Mouse (Mus musculus) ES-Bruce4 (cell line): ENCODE results near the gene Cspg5. TPM values are rescaled to one million over a fixed set of nuclear protein-coding genes. Genes with fewer than 3 reads are reported as not detected.

Experiments used
- H3K27ac ChIP-seq: 2 replicates; pipeline ENCODE4 v1.5.1; 2012; ENCODE audit warnings: low read length, inconsistent platforms; ENCODE audit not compliant: insufficient read depth
- H3K27me3 ChIP-seq: 2 replicates; pipeline ENCODE4 v1.6.1; 2012; ENCODE audit warnings: mild to moderate bottlenecking, low read length, inconsistent platforms; ENCODE audit not compliant: control insufficient read depth, poor library complexity, insufficient read depth, severe bottlenecking
- H3K36me3 ChIP-seq: 2 replicates; pipeline ENCODE4 v1.6.1; 2012; ENCODE audit warnings: inconsistent platforms, mild to moderate bottlenecking, low read length, moderate library complexity; ENCODE audit not compliant: control insufficient read depth, poor library complexity, insufficient read depth, severe bottlenecking
- H3K4me1 ChIP-seq: one replicate; pipeline ENCODE4 v1.8.1; 2011; ENCODE audit warnings: low read length; ENCODE audit not compliant: control insufficient read depth, insufficient read depth
- H3K4me3 ChIP-seq: 2 replicates; pipeline ENCODE4 v1.5.1; 2011; ENCODE audit warnings: low read depth, mild to moderate bottlenecking, low read length
- H3K9ac ChIP-seq: 2 replicates; pipeline ENCODE4 v1.6.1; 2012; ENCODE audit warnings: low read depth, mild to moderate bottlenecking, inconsistent platforms; ENCODE audit not compliant: poor library complexity, severe bottlenecking
- H3K9me3 ChIP-seq: replicated peaks from 2 replicates; pipeline ENCODE4 v1.6.1; 2012; ENCODE audit warnings: mild to moderate bottlenecking, low read length, inconsistent platforms; ENCODE audit not compliant: control insufficient read depth, poor library complexity, insufficient read depth, severe bottlenecking
- CTCF ChIP-seq: IDR thresholded peaks from one replicate; pipeline ENCODE4 v1.8.1; 2011; ENCODE audit warnings: low read depth, low read length
- EP300 ChIP-seq: IDR thresholded peaks from 2 replicates; pipeline ENCODE4 v1.6.1; 2011; ENCODE audit warnings: low read depth, low read length; ENCODE audit not compliant: insufficient read depth
- POLR2A ChIP-seq: IDR thresholded peaks from one replicate; pipeline ENCODE4 v1.8.1; 2011; ENCODE audit warnings: low read length; ENCODE audit not compliant: insufficient read depth
- polyA plus RNA-seq: library from polyadenylated mRNA; stranded (reverse); fragments of >200 nt; gene quantifications from 2 replicates; pipeline ENCODE4 v1.2.4, GENCODE M21; 2011; ENCODE audit warnings: low read depth; ENCODE audit not compliant: missing spikeins, insufficient read depth, insufficient read length

Cspg5 gene
- 1.0 and 1.2 TPM in 2 replicates for polyA plus RNA-seq

DNA sequence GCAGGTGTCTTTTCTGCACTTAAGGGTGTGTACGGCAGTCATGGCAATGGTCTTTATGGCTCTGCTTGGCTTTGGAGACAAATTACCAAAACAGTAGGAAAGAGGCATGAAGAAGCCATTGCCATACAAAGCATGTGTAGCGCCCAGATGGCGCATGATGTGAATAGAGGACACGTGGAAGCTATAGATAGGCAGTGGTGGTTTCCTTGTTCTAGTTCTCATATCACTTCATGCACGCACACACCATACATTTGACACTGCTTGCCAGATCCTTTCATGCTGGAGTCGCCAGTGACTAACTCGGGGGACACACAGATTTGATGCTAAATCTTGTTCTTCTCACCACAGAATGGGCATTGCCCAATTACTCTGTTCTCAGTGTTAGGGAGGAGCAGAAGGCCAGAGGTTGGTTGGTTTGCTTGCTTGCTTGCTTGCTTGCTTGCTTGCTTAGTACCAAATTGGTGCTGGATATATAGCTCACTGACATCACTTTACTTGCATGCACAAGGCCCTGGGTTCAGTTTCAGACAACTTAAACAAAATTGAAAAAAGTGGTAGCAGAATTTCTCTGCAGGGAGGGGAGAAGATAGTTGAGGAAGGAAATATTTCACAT, at the start of gene Cspg5:
TSS of gene Cspg5 (plus strand) at position 563 of the 613 bp plus-strand sequence.
- no peak within 1 kb of the TSS for H3K27ac ChIP-seq
- H3K4me1 ChIP-seq = no peaks in the 10 kb centered on the region
- no peaks in the 10 kb centered on the region for H3K9me3 ChIP-seq
- H3K27me3 ChIP-seq = 0 out of 2 replicates have a peak, but pooled peaks cover 1% of the 10 kb centered on the region
- TF ChIP-seq CTCF (no peak), EP300 (no peak)
- peak within 1 kb of the TSS; percentile 70; the same call in 1 of the 2 replicates for H3K4me3 ChIP-seq
- no peaks in the 10 kb centered on the region for H3K36me3 ChIP-seq
- peak within 1 kb of the TSS; percentile 67 for H3K9ac ChIP-seq

GRCm38 (mm10) chr9:110199870-110200269, 43.7 kb upstream of the Cspg5 start:
- no peaks in the 10 kb centered on the region for H3K4me1 ChIP-seq
- H3K27me3 ChIP-seq = no peaks in the 10 kb centered on the region
- no peak overlapping the region for H3K9ac ChIP-seq
- no peak overlapping the region for H3K4me3 ChIP-seq
- TF ChIP-seq EP300 (no peak), POLR2A (no peak), CTCF (no peak)
- H3K27ac ChIP-seq = no peak overlapping the region
- no peaks in the 10 kb centered on the region for H3K9me3 ChIP-seq
- H3K36me3 ChIP-seq = peaks cover 72% of the 10 kb centered on the region

DNA sequence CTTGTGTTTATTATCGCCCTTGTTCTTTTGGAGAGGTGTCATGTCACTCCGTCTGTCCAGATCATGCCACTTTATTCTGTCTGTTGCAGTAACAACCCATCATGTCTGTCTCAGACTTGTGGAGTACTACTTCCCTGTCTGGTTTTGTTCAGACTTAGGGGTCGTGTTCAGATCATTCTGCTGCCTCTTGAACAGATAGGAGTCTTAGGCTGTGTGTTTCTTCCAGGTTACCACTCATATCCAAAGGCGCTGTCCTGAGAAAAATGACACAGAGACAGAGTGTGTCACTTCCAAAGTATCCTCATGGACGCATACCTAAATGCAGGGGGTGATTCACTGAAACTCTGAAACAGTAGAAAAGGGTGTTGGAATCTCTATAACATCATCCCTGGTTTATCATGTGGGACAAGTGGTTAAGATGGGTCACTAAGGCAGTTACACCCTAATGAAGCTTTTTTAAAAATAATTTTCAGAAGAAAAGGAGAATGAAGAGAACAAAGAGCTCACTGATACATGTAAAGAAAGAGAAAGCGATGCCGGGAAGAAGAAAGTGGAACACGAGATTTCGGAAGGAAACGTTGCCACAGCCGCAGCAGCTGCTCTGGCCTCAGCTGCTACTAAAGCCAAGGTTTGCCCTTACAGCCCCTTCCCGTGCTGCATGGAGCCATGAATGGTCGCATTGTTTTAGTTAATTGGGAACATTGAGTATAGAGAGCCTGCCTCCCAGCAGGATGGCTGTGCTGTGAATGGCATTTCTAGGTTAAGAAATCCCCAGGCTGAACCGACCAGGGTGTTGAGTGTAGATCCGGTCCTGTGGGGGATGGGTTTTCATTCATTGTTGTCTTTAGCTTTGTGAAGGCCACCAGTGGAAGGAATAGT, 37.8 kb upstream of the Cspg5 start:
- Histone ChIP-seq H3K9ac (0 out of 2 replicates have a peak overlapping the region, but pooled peaks have one; percentile 29), H3K36me3 (peaks cover 73% of the 10 kb centered on the region)

GRCm38 (mm10) chr9:110206437-110206836, 37.1 kb upstream of the Cspg5 start:
- Histone ChIP-seq H3K4me3 (no peak overlapping the region), H3K36me3 (peaks cover 71% of the 10 kb centered on the region), H3K9me3 (no peaks in the 10 kb centered on the region), H3K9ac (no peak overlapping the region), H3K27me3 (no peaks in the 10 kb centered on the region), H3K4me1 (no peaks in the 10 kb centered on the region), H3K27ac (no peak overlapping the region)
- TF ChIP-seq CTCF (no peak), EP300 (no peak), POLR2A (no peak)

More for the DNA sequence above, 37.8 kb upstream of the Cspg5 start:
- H3K4me3 ChIP-seq = no peak overlapping the region
- no peaks in the 10 kb centered on the region for H3K4me1 ChIP-seq
- peak overlapping the region; percentile 75 for H3K27ac ChIP-seq
- H3K27me3 ChIP-seq = no peaks in the 10 kb centered on the region
- peak; percentile 83 for TF ChIP-seq EP300
- no peak for TF ChIP-seq CTCF
- no peaks in the 10 kb centered on the region for H3K9me3 ChIP-seq

DNA sequence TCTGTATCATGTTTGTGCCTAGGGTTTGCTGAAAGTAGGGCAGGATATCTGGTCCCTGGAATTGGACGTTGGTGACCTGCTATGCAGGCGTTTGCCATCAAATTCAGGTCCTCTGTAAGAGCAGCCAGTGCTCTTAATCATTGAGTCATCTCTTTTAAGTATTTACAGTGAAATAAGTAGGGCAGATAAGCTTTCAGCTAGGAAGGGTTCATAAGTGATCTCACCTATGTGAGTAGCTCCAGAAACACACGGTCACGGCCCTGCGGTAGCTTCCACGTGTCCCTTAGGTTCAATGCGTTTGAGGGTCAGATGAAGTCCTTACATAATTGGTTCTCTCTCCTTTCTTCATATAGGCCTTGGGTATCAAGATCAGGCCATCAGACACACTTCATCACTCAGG, 35.3 kb upstream of the Cspg5 start:
- no peaks in the 10 kb centered on the region for H3K27me3 ChIP-seq
- H3K4me3 ChIP-seq = no peak overlapping the region
- H3K9ac ChIP-seq = no peak overlapping the region
- no peaks in the 10 kb centered on the region for H3K9me3 ChIP-seq
- no peaks in the 10 kb centered on the region for H3K4me1 ChIP-seq
- H3K27ac ChIP-seq = no peak overlapping the region
- no peak for TF ChIP-seq POLR2A
- no peak for TF ChIP-seq CTCF
- TF ChIP-seq EP300 = no peak
- H3K36me3 ChIP-seq = peaks cover 71% of the 10 kb centered on the region

GRCm38 (mm10) chr9:110208967-110209366, 34.6 kb upstream of the Cspg5 start:
- Histone ChIP-seq H3K4me3 (no peak overlapping the region), H3K9me3 (no peaks in the 10 kb centered on the region), H3K36me3 (peaks cover 71% of the 10 kb centered on the region), H3K9ac (no peak overlapping the region), H3K4me1 (no peaks in the 10 kb centered on the region), H3K27ac (no peak overlapping the region), H3K27me3 (no peaks in the 10 kb centered on the region)
- TF ChIP-seq CTCF (no peak), EP300 (no peak), POLR2A (no peak)
